Mouse (Mus musculus): ENCODE measurements around the gene Tkfc. TPM values are rescaled to one million over a fixed set of nuclear protein-coding genes. Genes with fewer than 3 reads are reported as not detected.
"Not testable (repeated sequence)": the region's sequence is repeated elsewhere in the genome, so short reads cannot be mapped to it uniquely, and the experiment has no call there.

Gene Tkfc
- total RNA-seq, 4 experiments from 2014 or later: 20.6 to 22.2 (median 21.3) TPM

GRCm38 (mm10) chr19:10587231-10587630 is 18.2 kb downstream of the Tkfc start:
- DNase-seq: no peak

- DNase-seq: no peak
Observed at GRCm38 (mm10) chr19:10585112-10585511, 20.3 kb downstream of the Tkfc start.

GRCm38 (mm10) chr19:10583550-10584146 is 21.8 kb downstream of the Tkfc start:
- no peak for DNase-seq

GRCm38 (mm10) chr19:10581984-10582383 is 23.5 kb downstream of the Tkfc start:
- DNase-seq: no peak

DNA sequence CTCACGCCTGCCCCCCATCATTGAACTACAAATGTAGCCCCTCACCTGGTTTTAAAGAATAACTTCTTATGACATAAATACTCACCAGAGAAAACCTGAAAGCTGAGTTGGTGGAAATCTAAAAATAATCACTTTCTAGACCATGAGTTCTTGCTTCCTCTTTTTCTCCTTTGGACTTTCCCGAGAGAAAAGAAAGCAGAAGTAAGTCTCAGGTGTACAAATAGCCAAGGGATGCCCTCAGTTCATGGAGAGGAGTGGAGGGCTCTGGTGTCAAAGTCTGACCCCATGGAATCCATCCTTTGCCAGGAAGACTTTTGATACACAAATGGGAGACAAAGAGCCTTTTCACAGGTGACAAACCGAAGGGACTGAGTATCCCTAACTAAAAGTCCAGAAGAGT is 24.7 kb downstream of the Tkfc start:
- DNase-seq: no peak

DNA sequence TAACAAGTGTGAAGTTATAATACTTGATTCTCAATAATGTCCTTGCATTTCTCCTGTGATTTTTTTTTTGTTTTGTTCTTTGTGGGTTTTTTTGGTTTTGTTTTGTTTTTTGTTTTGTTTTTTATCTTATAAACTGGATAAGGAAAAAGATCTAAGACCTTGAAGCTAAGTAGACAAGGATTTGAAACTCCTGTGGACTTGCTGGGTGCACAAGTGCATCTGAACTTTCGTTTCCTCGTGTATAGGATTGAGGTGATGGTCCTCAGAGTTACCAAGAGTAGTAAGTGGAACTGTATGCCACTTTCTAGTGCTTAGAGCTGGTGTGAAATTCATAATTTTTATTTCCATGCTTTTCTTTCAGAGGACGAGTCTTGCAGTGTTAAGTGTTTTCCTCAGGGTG is 25.4 kb downstream of the Tkfc start:
- DNase-seq: no peak

DNA sequence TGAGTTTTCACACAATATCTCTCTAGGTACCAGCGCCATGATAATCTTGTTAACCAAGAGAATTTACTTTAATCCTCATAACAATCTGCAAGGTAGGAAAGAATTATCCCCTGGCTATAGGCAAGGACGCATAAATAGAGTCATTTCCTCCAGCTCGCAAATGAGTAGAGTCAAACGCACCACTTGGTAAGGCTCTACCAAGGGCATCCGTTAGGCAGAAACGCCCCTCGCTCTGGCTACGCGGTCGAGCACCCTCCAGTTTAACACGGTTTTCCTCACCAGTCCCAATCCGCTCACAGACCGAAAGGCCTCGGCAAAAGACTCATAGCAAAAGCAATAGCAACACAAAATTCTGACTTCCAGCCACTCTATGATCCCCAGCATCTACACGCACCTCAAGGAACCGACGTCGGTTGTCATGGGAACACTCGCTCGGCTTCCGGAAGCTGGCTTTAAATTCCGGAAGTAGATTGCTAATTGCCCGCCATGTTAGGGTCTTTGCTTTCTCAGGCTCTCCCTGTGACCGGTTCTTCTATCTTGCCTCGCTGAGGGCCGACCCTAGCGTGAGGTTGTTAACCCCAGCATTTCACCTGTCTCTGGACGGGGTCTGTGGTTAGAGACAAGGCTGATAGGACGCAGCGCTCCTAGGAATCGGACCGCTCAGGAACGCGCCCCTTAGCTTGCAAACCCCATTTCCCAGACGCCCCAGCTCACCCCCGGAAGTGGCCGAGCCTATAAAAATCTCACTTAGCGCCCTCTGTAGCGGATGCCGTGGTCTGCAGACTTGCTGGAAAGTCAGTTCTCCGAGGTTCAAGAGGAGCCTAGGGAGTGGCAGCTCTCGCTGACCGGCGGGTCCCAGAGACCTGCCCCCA is 28.5 kb downstream of the Tkfc start, which contains the start of the genes Cyb561a3 and Tmem138:
Gene Cyb561a3, plus strand, starts transcription at position 483 of the 872 bp plus-strand sequence.
Gene Tmem138, minus strand, starts transcription at position 673 of the 872 bp plus-strand sequence.
- peak; percentile 88 for DNase-seq

GRCm38 (mm10) chr19:10569627-10570026 is 35.8 kb downstream of the Tkfc start:
- no peak for DNase-seq

GRCm38 (mm10) chr19:10565217-10565616 is 40.2 kb downstream of the Tkfc start:
- DNase-seq: no peak

- DNase-seq: no peak
Observed at GRCm38 (mm10) chr19:10564278-10564677, 41.2 kb downstream of the Tkfc start.

DNA sequence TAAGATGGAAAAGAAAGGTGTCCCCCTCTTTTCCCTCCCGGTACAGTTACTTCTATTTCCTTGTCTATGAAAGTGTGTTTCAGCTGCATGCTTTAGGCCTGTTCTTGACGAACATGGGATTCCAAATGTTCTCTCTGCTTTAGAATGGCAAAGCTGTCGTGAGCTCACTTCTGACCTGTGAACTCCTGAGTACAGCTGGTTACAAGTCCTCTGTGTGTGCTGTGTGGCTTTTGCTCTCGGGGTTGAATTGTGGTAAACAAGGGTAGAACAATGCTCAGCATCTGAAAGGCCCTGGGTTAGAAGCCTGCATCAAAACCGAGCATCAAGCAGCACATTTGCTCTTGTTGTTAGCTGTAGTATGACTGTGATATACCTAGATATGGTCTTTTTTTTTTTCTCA is 43.1 kb downstream of the Tkfc start:
- no peak for DNase-seq

GRCm38 (mm10) chr19:10561558-10562314 is 43.7 kb downstream of the Tkfc start:
- DNase-seq: peak; percentile 29

DNA sequence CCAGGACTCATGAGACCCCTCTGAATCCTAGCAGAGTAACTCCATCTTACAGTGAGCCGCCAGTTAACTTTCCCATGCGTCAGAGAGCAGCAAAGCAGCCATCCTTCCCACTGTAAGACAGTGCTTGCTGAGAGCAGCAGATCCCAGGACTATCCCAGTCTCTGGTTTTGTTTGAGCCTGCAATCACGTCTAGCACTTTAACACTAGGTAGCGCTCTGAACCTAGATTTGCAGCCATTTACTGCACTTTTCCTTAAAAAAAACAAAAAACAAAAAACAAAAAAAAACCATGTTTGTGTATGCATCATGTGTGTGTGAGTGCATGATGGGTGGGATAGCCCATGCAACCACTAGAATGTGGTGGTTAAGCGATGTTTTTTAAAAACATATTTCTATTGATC is 45.3 kb downstream of the Tkfc start:
- no peak for DNase-seq

GRCm38 (mm10) chr19:10557837-10558375 is 47.5 kb downstream of the Tkfc start:
- DNase-seq: not testable (repeated sequence)

- no peak for DNase-seq
Observed at GRCm38 (mm10) chr19:10557430-10557829, 48.0 kb downstream of the Tkfc start.

DNA sequence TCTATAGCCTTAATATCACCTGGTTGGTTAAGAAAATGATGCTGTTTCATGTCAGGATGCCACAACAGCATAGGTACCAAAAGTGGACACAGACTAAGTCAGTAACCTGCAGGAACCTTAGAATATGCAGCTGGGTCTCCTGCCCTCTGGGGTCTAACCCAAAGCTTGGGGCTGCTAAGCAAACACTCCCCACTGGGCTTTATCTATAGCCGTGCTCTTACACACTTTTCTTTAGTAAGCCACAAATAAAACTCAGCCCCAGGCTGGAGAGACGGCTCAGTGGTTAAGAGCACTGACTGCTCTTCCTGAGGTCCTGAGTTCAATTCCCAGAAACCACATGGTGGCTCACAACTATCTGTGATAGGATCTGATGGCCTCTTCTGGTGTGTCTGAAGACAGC is 48.5 kb downstream of the Tkfc start:
- no peak for DNase-seq

DNA sequence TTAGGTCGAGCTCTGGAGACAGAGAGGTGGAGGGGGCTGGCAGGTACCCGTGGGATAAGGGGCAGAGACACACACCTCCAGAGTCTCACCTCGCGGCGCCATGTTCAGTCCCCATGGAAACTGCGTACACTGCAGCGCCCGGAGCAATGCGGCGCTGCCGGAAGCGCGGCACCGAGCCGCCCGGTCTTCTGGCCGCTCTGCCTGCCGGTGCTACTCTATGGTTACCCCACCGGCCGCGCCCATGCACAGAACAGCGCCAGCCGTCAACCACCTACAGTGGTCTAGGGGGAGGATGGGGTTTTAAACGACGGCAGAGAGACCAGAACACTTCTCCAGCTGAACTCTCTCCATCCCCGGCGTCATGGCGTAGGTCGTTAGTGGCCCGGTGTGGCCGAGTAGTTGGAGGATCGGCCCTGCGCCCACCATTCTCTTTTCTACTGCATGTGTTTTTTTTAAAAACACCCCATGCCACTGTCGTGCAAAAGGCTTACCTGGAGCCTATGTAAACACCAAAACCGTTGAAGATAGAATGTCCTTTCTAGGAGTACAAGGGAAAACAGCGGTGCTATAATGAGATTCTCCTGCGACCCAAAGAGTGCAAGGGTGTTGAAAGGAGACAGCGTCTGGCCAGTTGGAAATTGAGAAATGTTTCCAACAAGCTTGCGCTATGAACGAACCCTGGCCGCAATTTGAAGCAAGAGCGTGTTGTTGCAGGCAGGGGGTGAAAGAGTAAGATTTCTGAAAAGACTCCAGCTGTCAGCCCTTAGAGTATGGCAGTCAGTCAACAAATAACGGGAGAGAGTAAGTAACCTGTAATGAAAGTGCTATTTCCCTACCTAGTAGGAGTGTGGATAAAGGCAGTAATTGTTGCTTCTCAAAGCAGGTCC is 49.6 kb downstream of the Tkfc start, which contains the start of gene Tmem216:
Gene Tmem216, minus strand, starts transcription at position 615 of the 887 bp plus-strand sequence.
- DNase-seq: peak; percentile 81

GRCm38 (mm10) chr19:10539454-10539853 is 66.0 kb downstream of the Tkfc start:
- no peak for DNase-seq

Measured in adrenal gland, adult 8-10 months (tissue).